Mouse (Mus musculus) brown adipose tissue, adult 24 weeks (tissue): ENCODE measurements around the gene Coa7. TPM values are rescaled to one million over a fixed set of nuclear protein-coding genes. Genes with fewer than 3 reads are reported as not detected.
"Not testable (repeated sequence)": the region's sequence is repeated elsewhere in the genome, so short reads cannot be mapped to it uniquely, and the experiment has no call there.

ENCODE experiments used
- H3K27ac ChIP-seq: fragments of 200-500 bp; replicated peaks from 2 replicates; pipeline ENCODE4 v1.5.1; 2012; ENCODE audit warnings: low read depth, mild to moderate bottlenecking, low read length
- H3K4me1 ChIP-seq: fragments of 200-500 bp; 2 replicates; pipeline ENCODE4 v1.6.1; 2012; ENCODE audit warnings: low read length, mixed read lengths; ENCODE audit not compliant: control insufficient read depth, insufficient read depth, insufficient read length
- H3K4me3 ChIP-seq: fragments of 200-500 bp; 2 replicates; pipeline ENCODE4 v1.5.1; 2012; ENCODE audit warnings: low read depth, mild to moderate bottlenecking, low read length, moderate library complexity; ENCODE audit not compliant: insufficient read depth
- polyA plus RNA-seq: library from polyadenylated mRNA; stranded (reverse); fragments of >200 nt; gene quantifications from 2 replicates; pipeline ENCODE4 v1.2.4, GENCODE M21; 2012; ENCODE audit not compliant: missing spikeins, insufficient read depth, insufficient read length

Coa7 gene
- polyA plus RNA-seq, 1 experiment: 56.8 TPM

DNA sequence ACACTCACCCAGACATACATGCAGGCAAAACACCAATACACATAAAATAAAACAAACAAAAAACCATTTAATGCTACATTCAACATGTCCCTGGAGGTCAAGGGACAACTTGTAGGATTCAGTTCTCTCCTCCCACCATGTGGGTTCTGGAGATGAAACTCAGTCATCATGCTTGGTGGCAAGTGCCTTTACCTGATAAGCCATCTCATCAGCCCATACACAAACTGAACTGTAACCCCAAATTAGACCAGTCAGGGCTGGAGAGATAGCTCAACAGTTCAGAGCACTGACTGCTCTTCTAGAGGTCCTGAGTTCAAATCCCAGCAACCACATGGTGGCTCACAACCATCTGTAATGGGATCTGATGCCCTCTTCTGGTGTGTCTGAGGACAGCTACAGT is 25.7 kb downstream of the Coa7 start:
- not testable (repeated sequence) for H3K4me3 ChIP-seq, H3K27ac ChIP-seq
- H3K4me1 ChIP-seq: peaks cover 33% of the 10 kb centered on the region

DNA sequence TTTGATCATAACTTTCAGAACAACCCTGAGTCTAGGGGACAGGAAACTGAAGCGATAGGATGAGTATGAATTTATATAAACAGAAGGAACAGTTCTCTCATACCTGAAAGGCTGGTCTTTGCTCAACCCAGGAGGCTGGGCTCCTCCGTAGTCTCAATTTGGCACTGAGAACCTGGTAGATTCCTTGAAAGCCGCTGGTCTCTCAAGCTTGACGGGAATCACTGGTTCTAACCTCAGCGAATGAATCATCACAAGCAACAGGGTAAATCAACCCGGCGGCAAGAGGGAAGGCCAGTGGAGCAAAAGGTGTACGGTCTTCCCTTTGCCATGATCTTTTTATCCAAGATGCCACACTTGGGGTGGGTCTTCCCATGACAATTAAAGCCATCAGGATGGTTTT is 29.5 kb downstream of the Coa7 start:
- Histone ChIP-seq H3K4me3 (no peak overlapping the region), H3K4me1 (peaks cover 5% of the 10 kb centered on the region; the same call in 1 of the 2 replicates)

DNA sequence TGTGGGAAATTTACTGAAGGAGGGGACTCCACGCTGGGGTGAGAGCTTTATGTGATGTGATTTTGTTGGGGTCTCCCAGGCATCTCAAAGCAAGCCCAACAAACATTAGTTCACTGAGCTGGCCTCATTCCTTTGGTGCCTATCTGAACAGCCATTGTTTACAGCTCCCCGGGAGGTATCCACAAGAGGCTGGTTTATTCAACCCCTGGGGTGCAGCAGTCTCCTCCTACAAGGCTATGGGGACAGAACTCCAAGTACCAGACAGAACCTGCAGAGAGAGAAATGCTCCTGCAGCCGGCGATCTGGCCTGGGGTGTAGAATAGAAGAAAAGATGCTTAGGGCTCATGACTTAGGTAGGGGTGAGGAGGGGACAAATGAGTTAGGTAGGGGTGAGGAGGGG is 30.6 kb downstream of the Coa7 start:
- Histone ChIP-seq H3K4me1 (peaks cover 5% of the 10 kb centered on the region; the same call in 1 of the 2 replicates), H3K27ac (no peak overlapping the region), H3K4me3 (no peak overlapping the region)

More for the DNA sequence above, 29.5 kb downstream of the Coa7 start:
- H3K27ac ChIP-seq: no peak overlapping the region

- no peak overlapping the region for H3K27ac ChIP-seq
- peak overlapping the region; percentile 49 for H3K4me3 ChIP-seq
- H3K4me1 ChIP-seq: peaks cover 4% of the 10 kb centered on the region
These were observed 32.5 kb downstream of the Coa7 start for GRCm38 (mm10) chr4:108360136-108361055.

DNA sequence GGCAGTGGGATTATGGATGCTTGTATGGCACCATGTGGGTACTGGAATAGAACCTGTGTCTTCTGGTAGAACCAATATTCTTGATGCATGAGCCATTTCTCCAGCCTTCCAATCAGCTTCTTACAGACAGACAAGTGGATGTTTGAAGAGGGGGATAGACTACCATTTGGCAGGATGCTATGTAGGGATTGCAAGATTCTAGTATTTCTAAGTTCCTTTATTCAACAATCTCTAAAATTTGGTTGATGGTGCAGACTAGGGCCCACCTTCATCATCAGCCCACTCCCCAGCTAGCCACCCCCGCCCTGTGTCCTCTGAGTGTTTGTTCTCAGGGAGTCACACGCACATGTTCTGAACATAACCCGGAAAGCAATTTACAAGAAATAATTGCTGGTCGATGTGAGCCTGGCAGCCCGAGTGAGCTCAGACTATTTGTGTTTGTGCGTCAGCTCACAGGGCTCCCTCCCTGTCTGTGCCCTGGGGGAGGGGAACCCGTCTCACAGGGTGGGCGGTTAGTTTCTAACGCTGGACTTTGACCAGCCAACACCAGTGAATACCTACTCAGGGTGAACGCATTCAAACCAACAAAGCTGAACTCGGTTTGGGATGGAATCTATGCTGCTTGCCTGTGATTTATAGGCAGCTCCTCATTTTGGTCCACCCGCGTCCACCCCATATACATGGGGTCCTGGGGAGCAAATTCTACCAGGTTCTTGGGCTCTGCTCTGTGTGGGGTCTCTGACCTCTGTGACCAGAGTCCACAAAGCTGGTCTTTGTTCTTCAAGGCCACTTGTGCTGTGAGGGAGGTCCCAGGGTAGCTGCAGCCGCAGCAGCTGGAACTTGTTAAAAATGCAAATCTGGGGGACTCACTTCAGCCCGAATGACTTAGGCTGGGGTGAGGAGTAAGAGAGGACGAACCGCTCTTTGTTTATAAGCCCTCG is 34.7 kb downstream of the Coa7 start:
- Histone ChIP-seq H3K27ac (no peak overlapping the region), H3K4me3 (no peak overlapping the region), H3K4me1 (peaks cover 3% of the 10 kb centered on the region)

DNA sequence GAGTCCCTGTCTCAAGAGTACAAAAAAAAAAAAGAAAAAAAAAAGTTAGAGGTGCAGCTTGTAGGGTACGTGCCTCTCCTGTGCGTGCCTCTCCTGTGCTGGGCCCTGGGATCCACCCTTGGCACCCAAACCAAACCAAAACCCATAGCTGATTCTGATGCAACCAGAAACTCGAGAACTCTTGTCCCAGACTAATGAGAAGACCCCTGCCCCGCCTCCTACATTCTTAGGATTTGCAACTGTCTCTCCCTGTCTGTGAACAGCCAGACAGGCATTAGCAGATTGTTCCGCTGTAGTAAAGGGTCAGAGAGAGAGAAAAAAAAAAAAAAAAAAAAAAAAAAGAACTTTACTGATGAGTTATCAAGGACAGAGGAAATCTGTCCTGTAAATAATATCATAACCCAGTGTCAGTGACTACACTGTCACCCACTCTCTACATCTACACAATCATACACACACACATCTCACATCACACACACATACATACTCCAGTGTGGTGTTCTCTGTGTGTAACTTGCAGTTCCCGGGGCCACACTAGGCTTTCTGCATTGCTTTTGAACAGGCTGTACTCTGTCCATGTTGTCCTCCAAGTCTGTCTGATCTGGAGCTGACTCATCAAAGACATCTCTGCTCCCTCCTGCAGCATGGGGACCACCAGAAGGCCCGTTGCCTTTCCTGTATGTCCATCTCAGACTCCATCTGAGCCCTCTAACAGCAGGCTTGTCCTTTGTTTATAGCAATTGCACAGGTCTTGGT is 35.6 kb downstream of the Coa7 start:
- peaks cover 3% of the 10 kb centered on the region for H3K4me1 ChIP-seq
- H3K27ac ChIP-seq: no peak overlapping the region
- H3K4me3 ChIP-seq: no peak overlapping the region

DNA sequence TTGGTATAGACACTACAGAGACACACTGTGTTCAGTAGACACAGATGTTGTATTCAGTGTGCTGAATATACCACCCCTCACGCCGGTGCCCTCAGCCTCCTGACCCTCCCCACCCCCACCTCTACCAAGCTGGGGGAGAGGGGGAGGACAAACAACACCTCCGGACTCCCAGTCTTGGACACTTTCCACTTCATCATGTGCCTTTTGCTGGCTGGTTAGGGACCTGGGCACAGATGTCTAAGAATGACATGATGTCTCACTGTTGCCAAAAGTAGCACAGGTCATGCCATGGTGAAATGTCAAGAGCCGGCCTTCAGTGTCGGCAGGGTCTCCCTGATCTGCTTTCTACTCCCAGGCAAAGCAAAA is 36.2 kb downstream of the Coa7 start:
- H3K4me1 ChIP-seq: peaks cover 4% of the 10 kb centered on the region
- H3K27ac ChIP-seq: no peak overlapping the region
- no peak overlapping the region for H3K4me3 ChIP-seq

DNA sequence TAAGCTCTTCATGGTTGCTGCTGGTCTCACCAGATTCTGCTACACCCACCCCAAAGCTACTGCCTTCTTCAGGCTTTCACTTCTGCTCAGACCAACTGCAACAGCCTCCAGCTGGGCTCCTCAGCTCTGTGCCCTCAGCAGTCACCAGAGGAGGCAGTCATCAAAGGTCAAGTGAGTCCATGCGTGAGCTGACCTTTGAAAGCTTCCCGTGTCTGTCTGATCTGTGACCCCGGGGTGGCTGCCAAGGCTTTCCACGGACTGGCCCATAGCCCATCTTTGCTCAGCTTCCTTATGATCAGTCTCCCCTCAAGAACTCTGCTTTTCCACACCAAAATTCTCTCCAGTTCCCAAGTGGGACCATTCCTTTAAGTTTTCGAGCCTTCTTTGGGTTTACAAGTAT is 41.3 kb downstream of the Coa7 start:
- H3K4me1 ChIP-seq: peaks cover 2% of the 10 kb centered on the region; the same call in 1 of the 2 replicates
- H3K4me3 ChIP-seq: no peak overlapping the region
- H3K27ac ChIP-seq: no peak overlapping the region

DNA sequence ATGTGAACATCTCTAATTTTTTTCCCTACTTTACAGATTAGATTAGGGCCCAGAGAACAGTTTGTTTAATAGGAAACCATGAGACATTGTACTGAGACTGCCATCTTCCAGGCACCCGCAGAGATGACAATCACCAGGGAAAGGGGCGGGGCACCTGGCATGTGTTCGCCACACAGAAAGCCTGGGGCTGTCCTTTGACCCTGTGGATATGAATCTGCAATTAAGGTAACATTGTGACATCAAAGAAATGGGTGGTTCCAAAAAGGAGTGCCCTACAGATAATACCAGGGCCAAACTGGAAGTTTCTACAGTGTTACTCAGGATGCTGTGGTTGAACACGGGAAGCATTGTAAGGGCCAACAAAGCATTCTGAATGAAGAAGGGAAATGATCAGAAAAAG is 42.5 kb downstream of the Coa7 start:
- Histone ChIP-seq H3K4me1 (peaks cover 2% of the 10 kb centered on the region; the same call in 1 of the 2 replicates), H3K27ac (no peak overlapping the region), H3K4me3 (no peak overlapping the region)

- H3K4me3 ChIP-seq: no peak overlapping the region
- H3K4me1 ChIP-seq: peaks cover 2% of the 10 kb centered on the region; the same call in 1 of the 2 replicates
- H3K27ac ChIP-seq: no peak overlapping the region
These were observed 43.5 kb downstream of the Coa7 start for GRCm38 (mm10) chr4:108371421-108371820.

GRCm38 (mm10) chr4:108372166-108372565 is 44.2 kb downstream of the Coa7 start:
- Histone ChIP-seq H3K4me3 (no peak overlapping the region), H3K27ac (no peak overlapping the region), H3K4me1 (peaks cover 2% of the 10 kb centered on the region; the same call in 1 of the 2 replicates)

DNA sequence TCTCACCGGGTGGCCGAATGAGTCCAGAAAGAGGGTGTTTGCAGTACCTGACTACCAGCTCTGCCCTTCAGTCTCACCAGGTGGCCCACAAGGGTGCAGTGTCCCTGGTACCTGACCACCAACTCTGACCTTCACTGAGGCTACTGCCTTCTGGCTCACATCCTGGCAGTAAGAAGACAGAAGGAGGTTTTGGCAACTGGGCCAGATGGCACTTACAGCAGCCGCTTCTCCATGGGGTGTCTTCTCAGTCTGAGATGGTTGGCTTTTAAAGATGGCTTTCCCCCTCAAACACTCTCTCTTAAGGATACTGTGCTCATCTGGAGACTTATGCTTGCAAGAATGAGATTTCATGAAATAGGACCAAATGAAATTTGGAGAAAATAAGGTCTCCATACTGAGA is 51.5 kb downstream of the Coa7 start:
- Histone ChIP-seq H3K4me1 (no peaks in the 10 kb centered on the region; the same call in 1 of the 2 replicates), H3K4me3 (no peak overlapping the region), H3K27ac (no peak overlapping the region)

GRCm38 (mm10) chr4:108380146-108380545 is 52.2 kb downstream of the Coa7 start:
- Histone ChIP-seq H3K27ac (no peak overlapping the region), H3K4me1 (no peaks in the 10 kb centered on the region; the same call in 1 of the 2 replicates), H3K4me3 (no peak overlapping the region)

DNA sequence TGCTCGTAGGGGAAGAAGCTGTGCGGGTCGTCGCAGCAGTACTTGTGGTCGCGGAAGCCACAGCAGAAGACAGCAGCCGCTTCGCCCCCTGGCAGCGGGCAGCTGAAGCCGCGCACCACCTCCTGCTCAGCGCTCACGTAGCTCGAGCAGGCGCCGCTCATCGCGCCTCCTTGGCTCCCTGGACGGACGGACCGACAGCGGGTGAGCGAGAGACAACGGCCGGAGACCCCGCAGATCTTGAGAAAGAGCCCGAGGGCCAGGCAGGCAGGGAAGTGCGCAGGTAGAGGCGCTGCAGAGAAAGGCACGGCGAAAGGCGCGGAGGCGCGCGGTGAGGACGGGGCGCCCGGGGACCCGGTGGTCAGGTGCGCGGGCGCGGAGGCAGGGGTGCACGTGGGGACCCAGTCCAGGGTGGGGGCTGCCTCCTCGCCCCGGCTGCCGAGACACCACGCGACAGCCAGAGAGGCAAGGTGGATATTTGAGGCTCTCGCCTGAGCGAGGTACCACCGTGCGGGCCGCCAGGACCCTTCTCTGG is 55.3 kb downstream of the Coa7 start, which contains the start of gene Shisal2a:
TSS of gene Shisal2a (minus strand) at position 167 of the 532 bp plus-strand sequence.
- peak within 1 kb of the TSS; percentile 44 for H3K4me3 ChIP-seq

More for the DNA sequence above, 55.3 kb downstream of the Coa7 start, which contains the start of gene Shisal2a:
- H3K27ac ChIP-seq: no peak within 1 kb of the TSS
- H3K4me1 ChIP-seq: no peaks in the 10 kb centered on the region; the same call in 1 of the 2 replicates
